Mouse (Mus musculus) cortical plate, adult 2 months (tissue): ENCODE measurements around the gene Angel2. TPM values are rescaled to one million over a fixed set of nuclear protein-coding genes. Genes with fewer than 3 reads are reported as not detected.

Experiments used
- H3K27ac ChIP-seq: fragments of 200-500 bp; 2 replicates; pipeline ENCODE4 v1.5.1; 2012; ENCODE audit warnings: low read length, control low read depth, inconsistent platforms; ENCODE audit not compliant: insufficient read depth
- H3K4me1 ChIP-seq: fragments of 200-500 bp; 2 replicates; pipeline ENCODE4 v1.6.1; 2011; ENCODE audit warnings: low read length; ENCODE audit not compliant: control insufficient read depth, insufficient read depth
- H3K4me3 ChIP-seq: fragments of 200-500 bp; 2 replicates; pipeline ENCODE4 v1.5.1; 2011; ENCODE audit warnings: mild to moderate bottlenecking, low read length, control low read depth; ENCODE audit not compliant: insufficient read depth
- CTCF ChIP-seq: fragments of 200-500 bp; IDR thresholded peaks from 2 replicates; pipeline ENCODE4 v1.5.1; 2011; ENCODE audit warnings: mild to moderate bottlenecking, control low read depth, low read length; ENCODE audit not compliant: insufficient read depth; ENCODE audit errors: extremely low read depth
- POLR2A ChIP-seq: fragments of 200-500 bp; IDR thresholded peaks from 2 replicates; pipeline ENCODE4 v1.6.1; 2011; ENCODE audit warnings: mild to moderate bottlenecking, low read length, control low read depth; ENCODE audit not compliant: insufficient read depth; ENCODE audit errors: extremely low read depth
- polyA plus RNA-seq: library from polyadenylated mRNA; depleted of rRNA; stranded (reverse); fragments of >200 nt; gene quantifications from 2 replicates; pipeline ENCODE4 v1.2.3, GENCODE M21; 2012; rRNA removed

Gene Angel2
- polyA plus RNA-seq, 1 experiment: 57.3 TPM

GRCm38 (mm10) chr1:190976887-190977573 is 52.1 kb downstream of the Angel2 start:
- H3K4me1 ChIP-seq: no peaks in the 10 kb centered on the region
- H3K4me3 ChIP-seq: no peak overlapping the region
- TF ChIP-seq POLR2A: no peak
- no peak for TF ChIP-seq CTCF
- no peak overlapping the region for H3K27ac ChIP-seq

GRCm38 (mm10) chr1:190978001-190978400 is 53.1 kb downstream of the Angel2 start:
- H3K4me1 ChIP-seq: no peaks in the 10 kb centered on the region
- H3K4me3 ChIP-seq: peak overlapping the region; percentile 40
- no peak overlapping the region for H3K27ac ChIP-seq
- TF ChIP-seq CTCF (no peak), POLR2A (no peak)

DNA sequence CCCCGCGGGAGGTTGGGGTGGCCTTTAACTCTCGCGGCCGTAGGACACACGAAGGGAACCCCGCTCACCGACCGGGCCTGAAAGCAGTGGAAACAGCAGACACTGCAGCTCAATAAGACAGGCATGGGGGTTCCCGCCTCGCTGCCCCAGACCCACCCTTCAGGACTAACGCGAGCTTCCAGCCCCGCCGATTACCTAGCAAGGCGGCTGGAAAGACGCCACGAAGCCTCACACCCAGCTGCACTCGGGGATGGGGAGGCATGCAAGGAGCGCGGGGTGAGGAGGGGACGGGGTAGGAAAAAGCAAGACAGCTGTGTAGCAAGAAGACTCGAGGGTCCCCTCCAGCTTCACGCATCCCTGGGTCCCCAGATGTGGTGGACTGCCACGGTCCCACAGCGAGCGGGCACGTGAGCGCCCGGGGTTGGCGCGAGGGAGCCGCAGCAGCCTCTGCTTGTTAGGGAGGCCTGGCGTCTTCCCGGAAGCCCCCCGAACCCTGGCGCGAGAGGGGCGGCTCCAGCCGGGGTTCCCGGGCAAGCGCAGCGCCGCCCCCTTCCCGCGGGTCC is 53.7 kb downstream of the Angel2 start:
- Histone ChIP-seq H3K27ac (no peak overlapping the region), H3K4me1 (no peaks in the 10 kb centered on the region), H3K4me3 (peak overlapping the region; percentile 40)
- TF ChIP-seq CTCF: no peak

DNA sequence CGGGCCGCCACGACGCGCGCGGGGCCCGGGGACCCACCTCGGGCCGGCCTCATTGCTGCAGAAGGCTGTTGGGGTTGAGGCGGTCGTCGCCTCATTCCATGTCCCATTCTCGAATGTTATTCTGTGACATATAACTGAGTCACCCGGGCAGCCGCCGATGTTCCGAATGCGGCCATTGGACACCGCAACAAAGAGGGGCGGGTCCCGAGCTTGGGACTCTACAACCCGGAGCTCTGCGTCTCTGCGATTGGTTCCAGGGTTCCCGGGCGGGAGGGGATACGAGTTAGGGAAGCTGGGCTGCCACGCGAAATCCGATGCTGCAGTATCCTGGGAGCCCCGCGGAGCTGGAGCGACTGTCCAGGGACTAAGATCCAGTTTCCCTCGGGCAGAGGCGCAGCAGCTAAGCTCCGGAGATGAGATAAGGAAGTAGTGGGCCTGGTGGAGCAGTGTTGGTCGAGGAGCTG is 54.2 kb downstream of the Angel2 start, which contains the start of gene Vash2:
Gene Vash2, minus strand, starts transcription at position 197 of the 464 bp plus-strand sequence.
- no peaks in the 10 kb centered on the region for H3K4me1 ChIP-seq
- no peak for TF ChIP-seq POLR2A
- no peak for TF ChIP-seq CTCF
- peak within 1 kb of the TSS; percentile 40 for H3K4me3 ChIP-seq
- H3K27ac ChIP-seq: no peak within 1 kb of the TSS

DNA sequence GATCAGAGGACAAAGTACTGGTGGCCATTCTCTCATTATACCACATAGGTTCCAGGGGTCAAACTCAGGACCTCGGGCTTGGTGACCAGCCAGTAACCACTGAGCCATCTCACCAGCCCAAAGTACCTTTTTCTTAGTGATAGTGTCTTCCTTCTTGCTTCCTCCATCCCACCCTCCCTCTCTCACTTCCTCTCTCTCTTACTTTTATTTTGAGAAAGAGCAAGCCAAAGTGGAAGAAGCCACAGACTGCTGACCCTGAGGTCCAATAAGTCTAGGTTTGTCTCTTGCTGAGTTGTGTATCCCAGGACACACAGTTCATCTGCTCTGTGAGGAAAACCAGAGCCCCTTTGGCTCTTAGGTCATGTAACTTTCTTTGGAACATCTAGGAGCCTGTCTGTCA is 55.6 kb downstream of the Angel2 start:
- Histone ChIP-seq H3K27ac (no peak overlapping the region), H3K4me1 (no peaks in the 10 kb centered on the region), H3K4me3 (no peak overlapping the region)
- TF ChIP-seq POLR2A: no peak
- no peak for TF ChIP-seq CTCF

DNA sequence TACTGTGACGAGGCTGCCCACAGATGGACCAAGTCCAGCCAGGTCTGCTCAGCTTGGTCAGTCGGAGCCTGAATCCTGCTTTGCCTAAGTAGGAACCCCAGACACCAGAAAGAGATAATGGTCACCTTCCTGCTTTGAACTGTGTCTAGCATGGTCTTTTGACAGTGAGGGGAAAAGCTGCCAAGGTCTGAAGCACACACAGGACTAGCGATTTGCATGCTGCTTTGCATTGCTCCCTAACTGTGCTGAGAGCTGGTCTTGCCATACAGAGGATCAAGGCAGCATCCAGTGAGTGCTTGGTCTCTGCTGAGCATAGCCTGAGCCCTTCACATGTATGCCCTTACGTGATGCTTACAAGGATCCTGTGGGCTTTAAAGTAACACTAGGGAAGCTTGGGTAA is 56.5 kb downstream of the Angel2 start:
- TF ChIP-seq POLR2A (no peak), CTCF (no peak)
- Histone ChIP-seq H3K4me3 (no peak overlapping the region), H3K27ac (no peak overlapping the region), H3K4me1 (no peaks in the 10 kb centered on the region)

- Histone ChIP-seq H3K27ac (no peak overlapping the region), H3K4me3 (no peak overlapping the region), H3K4me1 (no peaks in the 10 kb centered on the region)
- TF ChIP-seq CTCF (0 out of 2 replicates have a peak, but pooled peaks have one; percentile 27), POLR2A (no peak)
These were observed 64.6 kb downstream of the Angel2 start for GRCm38 (mm10) chr1:190989437-190990082.

GRCm38 (mm10) chr1:190995548-190995947 is 70.6 kb downstream of the Angel2 start:
- no peak for TF ChIP-seq POLR2A
- TF ChIP-seq CTCF: no peak
- no peaks in the 10 kb centered on the region for H3K4me1 ChIP-seq
- H3K4me3 ChIP-seq: no peak overlapping the region
- no peak overlapping the region for H3K27ac ChIP-seq

DNA sequence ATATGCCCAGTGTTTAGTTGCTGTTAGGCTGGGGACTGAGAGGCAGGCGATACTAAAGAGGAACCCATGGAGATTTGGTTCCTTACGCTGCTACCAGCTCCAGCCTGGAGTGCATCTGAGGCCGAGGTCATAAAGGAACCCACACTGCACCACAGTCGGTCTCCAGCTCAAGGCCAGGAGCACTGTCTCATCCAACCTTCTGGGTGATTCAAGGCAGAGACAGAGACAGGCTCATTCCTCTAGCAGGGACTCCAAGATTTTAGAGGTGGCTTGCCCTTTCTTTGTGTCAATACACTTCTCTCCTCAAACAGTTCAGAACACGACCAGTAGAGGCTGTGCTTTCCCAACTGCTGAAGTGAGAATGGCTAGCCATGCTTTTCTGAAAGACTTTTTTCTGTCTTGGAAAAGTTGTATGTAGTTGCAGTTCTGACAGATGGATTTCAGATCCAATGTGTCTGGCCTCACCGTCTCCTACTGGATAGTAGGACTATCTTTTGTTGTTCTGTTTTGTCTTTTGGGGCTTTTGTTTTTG is 71.5 kb downstream of the Angel2 start:
- no peak overlapping the region for H3K27ac ChIP-seq
- no peaks in the 10 kb centered on the region for H3K4me1 ChIP-seq
- H3K4me3 ChIP-seq: no peak overlapping the region
- no peak for TF ChIP-seq POLR2A
- peak; percentile 29; the same call in 1 of the 2 replicates for TF ChIP-seq CTCF

Other genes with a start within 250 kb of the Angel2 start
- gene Rps6kc1, start 13.3 kb upstream of the Angel2 start, polyA plus RNA-seq: 26.1 and 30.7 TPM in 2 replicates
- gene Vash2, start 54.2 kb downstream of the Angel2 start, polyA plus RNA-seq: 1.9 and 2.0 TPM in 2 replicates
- gene Flvcr1, start 101.0 kb downstream of the Angel2 start, polyA plus RNA-seq: 16.9 and 17.0 TPM in 2 replicates
- not detected in 2 replicates for gene Spata45, start 111.5 kb downstream of the Angel2 start, polyA plus RNA-seq
- gene Tatdn3, start 137.8 kb downstream of the Angel2 start, polyA plus RNA-seq: 60.7 and 62.4 TPM in 2 replicates
- 0.52 and 0.61 TPM in 2 replicates for gene Nsl1, start 137.9 kb downstream of the Angel2 start, polyA plus RNA-seq
- gene Batf3, start 172.7 kb downstream of the Angel2 start, polyA plus RNA-seq: 3.2 and 4.8 TPM in 2 replicates
- not detected in 2 replicates for gene Fam71a, start 239.7 kb downstream of the Angel2 start, polyA plus RNA-seq